Mouse (Mus musculus) urinary bladder, postnatal 0 days (tissue): ENCODE data around the gene Wfikkn2. TPM values are rescaled to one million over a fixed set of nuclear protein-coding genes. Genes with fewer than 3 reads are reported as not detected.

ENCODE experiments used
- polyA plus RNA-seq: library from polyadenylated mRNA; unstranded; fragments of >200 nt; fragmentation: Nextera tagmentation; extraction: Ambion mirVana; gene quantifications from 2 replicates; pipeline ENCODE4 v1.2.1, GENCODE M21; 2015

The Wfikkn2 gene
- polyA plus RNA-seq: 2.9 and 3.0 TPM in 2 replicates

DNA sequence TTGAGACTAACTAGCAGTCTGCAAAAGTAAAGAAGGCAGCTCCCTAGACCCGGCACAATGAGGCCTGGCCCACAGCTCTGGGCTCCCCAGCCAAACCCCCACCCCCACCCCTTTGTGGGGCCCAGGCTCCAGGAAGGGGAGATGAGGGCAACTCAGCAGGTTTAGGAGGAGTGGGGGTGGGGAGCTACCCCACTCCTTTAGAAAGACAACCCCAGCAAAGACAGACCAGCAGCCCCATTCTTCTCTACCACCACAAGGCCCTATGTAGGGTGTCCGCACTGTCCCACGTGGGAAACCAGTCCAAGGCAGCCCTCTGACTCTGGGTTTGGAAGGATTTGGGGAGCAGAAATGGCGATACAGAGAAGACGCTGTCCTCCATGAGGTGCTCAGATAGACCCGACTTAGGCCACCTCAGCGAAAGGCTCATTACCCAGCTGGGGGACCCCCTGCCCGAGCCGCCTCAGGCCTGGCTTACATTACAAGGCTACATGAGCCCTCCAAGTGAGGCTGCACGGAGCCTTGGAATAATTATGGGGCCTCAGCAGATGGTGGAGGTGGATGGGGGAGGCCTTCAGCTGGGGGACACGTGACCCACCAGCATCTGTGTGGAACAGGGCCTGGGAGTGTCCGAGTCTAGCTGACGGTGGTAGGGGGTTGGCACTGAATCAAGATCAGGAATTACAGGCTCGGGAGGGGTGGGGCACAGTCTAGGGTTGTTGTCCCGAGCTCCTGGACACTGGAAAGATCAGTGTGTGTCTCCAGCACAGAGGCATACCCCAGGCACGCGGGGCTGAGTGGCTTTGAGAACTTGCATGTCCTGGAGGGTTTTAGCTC, at the start of gene Wfikkn2:
Gene Wfikkn2, minus strand, starts transcription at position 51 of the 834 bp plus-strand sequence.

DNA sequence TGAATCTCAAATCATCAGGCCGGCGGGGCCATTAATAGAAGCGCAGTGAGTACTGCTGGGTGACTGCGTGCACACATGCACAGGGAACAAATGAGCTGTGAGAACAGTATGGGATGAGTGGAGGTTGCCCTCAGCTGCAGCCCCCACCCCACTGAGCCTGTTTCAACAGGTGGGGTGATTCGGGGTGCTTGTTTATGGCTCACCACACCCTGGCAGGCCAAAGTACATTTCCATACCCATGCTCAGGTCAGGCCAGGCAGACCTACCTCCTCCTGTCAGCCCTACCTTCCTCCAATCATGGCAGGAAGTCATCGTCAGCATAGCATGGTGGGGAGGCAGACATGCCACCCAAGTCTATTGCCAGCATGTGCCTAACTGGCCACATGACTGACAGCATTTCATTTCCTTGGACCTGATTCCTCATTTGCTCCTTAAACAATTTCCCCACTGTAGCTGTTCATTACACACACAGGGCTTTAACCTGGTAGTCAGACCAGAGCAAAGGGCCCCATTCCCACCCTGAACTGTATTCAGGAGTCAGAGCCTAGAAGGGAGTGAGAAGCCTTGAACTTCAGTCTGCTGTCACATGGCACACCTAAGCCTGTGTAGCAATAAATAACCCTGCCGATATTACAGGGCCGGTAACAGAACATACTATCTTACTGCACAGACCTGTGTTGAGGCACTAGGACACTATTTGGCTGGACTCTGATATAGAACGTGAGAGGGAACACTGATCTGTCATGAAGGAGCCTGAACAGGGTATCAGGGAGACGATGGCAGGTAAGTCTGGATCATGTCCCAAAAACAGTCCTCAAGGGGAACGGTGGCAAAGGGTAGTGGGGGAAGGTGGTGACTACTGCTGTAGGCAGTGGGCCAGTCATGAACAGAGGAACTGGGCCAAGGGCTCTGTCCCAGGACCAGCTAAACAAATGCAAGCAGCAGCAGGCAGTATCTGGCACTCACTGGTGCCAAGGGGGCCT, 35.7 kb upstream of the Wfikkn2 start, which contains the start of gene Gm21885:
Gene Gm21885, plus strand, starts transcription at position 675 of the 983 bp plus-strand sequence.

DNA sequence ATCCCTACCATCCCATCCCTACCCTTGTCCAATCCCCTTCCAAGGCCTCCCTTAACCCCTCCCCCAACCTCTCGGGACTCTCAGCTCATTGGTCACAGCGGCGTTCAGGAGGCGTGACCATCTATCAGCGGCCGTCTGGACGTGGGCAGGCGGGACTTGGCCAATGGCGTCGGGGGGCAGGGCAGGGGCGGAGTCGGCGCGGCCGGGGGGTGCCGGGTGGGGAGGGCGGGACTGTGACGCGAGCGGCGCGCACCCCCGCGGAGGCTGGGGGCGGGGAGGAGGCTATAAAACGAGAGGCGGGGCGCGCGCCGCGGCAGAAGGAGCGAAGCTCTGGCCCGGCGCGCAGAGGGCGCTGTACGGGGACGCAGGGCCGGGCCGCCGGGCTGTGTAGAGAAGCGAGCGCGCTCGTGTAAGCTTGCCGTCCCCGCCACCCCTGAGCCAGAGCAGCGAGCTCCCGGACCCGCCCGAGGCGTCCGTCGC, 34.6 kb downstream of the Wfikkn2 start, which contains the start of gene Tob1:
Gene Tob1, plus strand, starts transcription at position 331 of the 480 bp plus-strand sequence.

Other genes with a start within 250 kb of the Wfikkn2 start
- 41.3 and 42.3 TPM in 2 replicates for gene Spag9, start 249.9 kb downstream of the Wfikkn2 start, polyA plus RNA-seq
- gene Tob1, start 34.6 kb downstream of the Wfikkn2 start, polyA plus RNA-seq: 19.5 and 26.2 TPM in 2 replicates
- gene Gm21885, start 35.9 kb upstream of the Wfikkn2 start, polyA plus RNA-seq: not detected in 2 replicates
- 44.7 and 52.8 TPM in 2 replicates for gene Luc7l3, start 76.0 kb upstream of the Wfikkn2 start, polyA plus RNA-seq
- 13.3 TPM in 2 replicates for gene Ankrd40, start 82.0 kb upstream of the Wfikkn2 start, polyA plus RNA-seq
- gene Abcc3, start 147.0 kb upstream of the Wfikkn2 start, polyA plus RNA-seq: 36.0 and 41.3 TPM in 2 replicates
- 2.3 and 2.5 TPM in 2 replicates for gene Cacna1g, start 228.2 kb upstream of the Wfikkn2 start, polyA plus RNA-seq
- 0.16 and 0.23 TPM in 2 replicates for gene Spata20, start 240.2 kb upstream of the Wfikkn2 start, polyA plus RNA-seq